In genomic region chr17:25836397-25837075, GRCm38 (mm10) we compare ENCODE assay signal across 8 mouse cellular contexts. TPM values are rescaled to one million over a fixed set of nuclear protein-coding genes. Genes with fewer than 3 reads are reported as not detected.
DNase-seq lines count a peak whose midpoint lies in the region; ATAC-seq and TF ChIP-seq lines count a peak whose summit lies in the region.

No protein-coding gene starts in this region.

- no peak for ATAC-seq in forebrain, embryonic 16.5 days
- ATAC-seq in kidney, postnatal 0 days (replicated peaks; ENCODE audit: low FRiP score, low read depth): no peak; the same call in 1 of the 2 replicates

- H3K79me2 ChIP-seq in myocyte (ENCODE audit: control insufficient read depth, insufficient read depth): peaks cover 22% of the 10 kb centered on the region

- TF ChIP-seq EP300 in ES-Bruce4 (IDR thresholded peaks at IDR 0.05; ENCODE audit: insufficient read depth, low read depth, low read length): no peak

- H3K27me3 ChIP-seq in ES-Bruce4 (ENCODE audit: control insufficient read depth, insufficient read depth, low read length, poor library complexity, severe bottlenecking) (no peaks in the 10 kb centered on the region), myocyte (ENCODE audit: control insufficient read depth, insufficient read depth, insufficient read length) (no peaks in the 10 kb centered on the region)
- no peaks in the 10 kb centered on the region for H3K27me3 ChIP-seq in forebrain, embryonic 16.5 days (replicated peaks; ENCODE audit: control insufficient read depth, insufficient read depth, low read length)
- H3K27me3 ChIP-seq in kidney, postnatal 0 days (ENCODE audit: insufficient read depth, low read length): no peaks in the 10 kb centered on the region

- WGBS in forebrain, embryonic 16.5 days: 21% methylated on average over 23 of the region's 23 CpGs
- WGBS in kidney, postnatal 0 days: 14% methylated on average over 23 of the region's 23 CpGs

- H3K36me3 ChIP-seq in ES-Bruce4 (ENCODE audit: control insufficient read depth, insufficient read depth, low read length, poor library complexity, severe bottlenecking) (peaks cover 17% of the 10 kb centered on the region), myocyte (ENCODE audit: control insufficient read depth, insufficient read depth) (peaks cover 13% of the 10 kb centered on the region)
- peaks cover 22% of the 10 kb centered on the region for H3K36me3 ChIP-seq in forebrain, embryonic 16.5 days (ENCODE audit: control insufficient read depth, insufficient read depth)
- peaks cover 33% of the 10 kb centered on the region for H3K36me3 ChIP-seq in kidney, postnatal 0 days (ENCODE audit: insufficient read depth, low read length)

- no peaks in the 10 kb centered on the region for H3K9me3 ChIP-seq in ES-Bruce4 (replicated peaks; ENCODE audit: control insufficient read depth, insufficient read depth, low read length, poor library complexity, severe bottlenecking)
- no peaks in the 10 kb centered on the region for H3K9me3 ChIP-seq in forebrain, embryonic 16.5 days (ENCODE audit: control insufficient read depth, low read length)
- no peaks in the 10 kb centered on the region for H3K9me3 ChIP-seq in kidney, postnatal 0 days (replicated peaks; ENCODE audit: low read length)

- H3ac ChIP-seq in myocyte (ENCODE audit: control insufficient read depth, insufficient read length): no peak overlapping the region

- DNase-seq in cerebellum, postnatal 25 days: peak; percentile 59 to 61
- DNase-seq in cerebellum, adult 11 months: no peak
- DNase-seq in kidney, postnatal 0 days (ENCODE audit: low spot score): no peak
- no peak for DNase-seq in c-Kit-positive CD71-positive TER-119-positive erythroid progenitor cells, embryonic 14.5 days (ENCODE audit: low spot score)
- no peak for DNase-seq in frontal cortex, postnatal 25 days (ENCODE audit: low spot score in 2 of 2)

- H3K27ac ChIP-seq in ES-Bruce4 (ENCODE audit: insufficient read depth, low read length): no peak overlapping the region
- H3K27ac ChIP-seq in forebrain, embryonic 16.5 days (ENCODE audit: low read length): peak overlapping the region; percentile 67
- peak overlapping the region; percentile 84 for H3K27ac ChIP-seq in kidney, postnatal 0 days

- H3K4me3 ChIP-seq in ES-Bruce4 (ENCODE audit: low read depth, low read length) (peak overlapping the region; percentile 21), myocyte (no peak overlapping the region)
- peak overlapping the region; percentile 54 for H3K4me3 ChIP-seq in forebrain, embryonic 16.5 days (replicated peaks; ENCODE audit: low read length)
- peak overlapping the region; percentile 34 for H3K4me3 ChIP-seq in kidney, postnatal 0 days (replicated peaks; ENCODE audit: low read depth, low read length)

- peaks cover 4% of the 10 kb centered on the region for H3K4me1 ChIP-seq in ES-Bruce4 (ENCODE audit: control insufficient read depth, insufficient read depth, low read length)
- peaks cover 54% of the 10 kb centered on the region for H3K4me1 ChIP-seq in forebrain, embryonic 16.5 days (replicated peaks; ENCODE audit: control insufficient read depth, insufficient read depth, low read length)
- peaks cover 40% of the 10 kb centered on the region for H3K4me1 ChIP-seq in kidney, postnatal 0 days (replicated peaks; ENCODE audit: insufficient read depth, low read length)

- peak overlapping the region; percentile 23; the same call in 1 of the 2 replicates for H3K9ac ChIP-seq in ES-Bruce4 (ENCODE audit: low read depth, poor library complexity, severe bottlenecking)
- H3K9ac ChIP-seq in forebrain, embryonic 16.5 days (replicated peaks; ENCODE audit: low read depth, low read length): peak overlapping the region; percentile 80
- peak overlapping the region; percentile 64 for H3K9ac ChIP-seq in kidney, postnatal 0 days (ENCODE audit: low read depth, low read length)

- no peak for TF ChIP-seq CTCF in ES-Bruce4 (IDR thresholded peaks at IDR 0.05; ENCODE audit: low read depth, low read length)
- no peak for TF ChIP-seq CTCF in kidney, postnatal 0 days (IDR thresholded peaks at IDR 0.05; ENCODE audit: low read depth)

- H3K4me2 ChIP-seq in forebrain, embryonic 16.5 days (ENCODE audit: low read length): peak overlapping the region; percentile 54
- H3K4me2 ChIP-seq in kidney, postnatal 0 days (ENCODE audit: low read length): peak overlapping the region; percentile 78
- no peak overlapping the region for H3K4me2 ChIP-seq in myocyte (ENCODE audit: low read depth)

- no peak for TF ChIP-seq POLR2A in ES-Bruce4 (IDR thresholded peaks at IDR 0.05; ENCODE audit: insufficient read depth, low read length)
- TF ChIP-seq POLR2A in myocyte (IDR thresholded peaks at IDR 0.05; ENCODE audit: insufficient read length, low read depth): peak; percentile 6

TF ChIP-seq in myocyte, 11 proteins besides CTCF, POLR2A, EP300 and RAD21:
- TF ChIP-seq TCF3 (IDR thresholded peaks at IDR 0.05; ENCODE audit: insufficient read length, low read depth) (no peak), TCF12 (IDR thresholded peaks at IDR 0.05; ENCODE audit: insufficient read depth, poor library complexity, severe bottlenecking) (no peak), SRF (IDR thresholded peaks at IDR 0.05; ENCODE audit: control insufficient read depth, insufficient read length, low read depth) (no peak), POLR2AphosphoS2 (IDR thresholded peaks at IDR 0.05; ENCODE audit: insufficient read length, low read depth) (no peak), MYOD1 (IDR thresholded peaks at IDR 0.05; ENCODE audit: control insufficient read depth in 1 of 3, insufficient read length in 2 of 3, low read depth in 2 of 3) (peak in 1 of 3 experiments; percentile 8)

RNA-seq across cellular contexts. Expression of gene Rhbdl1, which starts 0.6 kb away (rescaled TPM):
- polyA plus RNA-seq in ES-Bruce4 (2011; ENCODE audit: insufficient read depth, insufficient read length, low read depth, missing spikeins) (not detected in 2 replicates), myocyte (2012; fragmentation: generic; extraction: Trizol) (0.67 TPM)
- polyA plus RNA-seq in forebrain, embryonic 16.5 days (2015; fragmentation: Nextera tagmentation; extraction: Ambion mirVana): 30.7 and 42.2 TPM in 2 replicates
- polyA plus RNA-seq in kidney, postnatal 0 days (2015; fragmentation: Nextera tagmentation; extraction: Ambion mirVana): 3.7 and 3.9 TPM in 2 replicates

RNA-seq across cellular contexts. Expression of gene Stub1, which starts 3.3 kb away (rescaled TPM):
- polyA plus RNA-seq in ES-Bruce4 (2011; ENCODE audit: insufficient read depth, insufficient read length, low read depth, missing spikeins) (97.8 and 103 TPM in 2 replicates), myocyte (2012; fragmentation: generic; extraction: Trizol) (196 TPM)
- 301 and 335 TPM in 2 replicates for polyA plus RNA-seq in forebrain, embryonic 16.5 days (2015; fragmentation: Nextera tagmentation; extraction: Ambion mirVana)
- 267 and 287 TPM in 2 replicates for polyA plus RNA-seq in kidney, postnatal 0 days (2015; fragmentation: Nextera tagmentation; extraction: Ambion mirVana)

RNA-seq across cellular contexts. Expression of gene Gm20683, which starts 5.0 kb away (rescaled TPM):
- polyA plus RNA-seq in ES-Bruce4 (2011; ENCODE audit: insufficient read depth, insufficient read length, low read depth, missing spikeins) (1.4 and 2.3 TPM in 2 replicates), myocyte (2012; fragmentation: generic; extraction: Trizol) (0.67 TPM)
- polyA plus RNA-seq in forebrain, embryonic 16.5 days (2015; fragmentation: Nextera tagmentation; extraction: Ambion mirVana): 10.7 and 14.2 TPM in 2 replicates
- polyA plus RNA-seq in kidney, postnatal 0 days (2015; fragmentation: Nextera tagmentation; extraction: Ambion mirVana): 2.7 and 2.8 TPM in 2 replicates

RNA-seq across cellular contexts. Expression of gene Jmjd8, which starts 7.9 kb away (rescaled TPM):
- 13.2 and 16.7 TPM in 2 replicates for polyA plus RNA-seq in ES-Bruce4 (2011; ENCODE audit: insufficient read depth, insufficient read length, low read depth, missing spikeins)
- polyA plus RNA-seq in forebrain, embryonic 16.5 days (2015; fragmentation: Nextera tagmentation; extraction: Ambion mirVana): 68.2 and 73.9 TPM in 2 replicates
- 53.1 and 54.5 TPM in 2 replicates for polyA plus RNA-seq in kidney, postnatal 0 days (2015; fragmentation: Nextera tagmentation; extraction: Ambion mirVana)
- polyA plus RNA-seq in myocyte (2012; fragmentation: generic; extraction: Trizol): 15.5 TPM

RNA-seq across cellular contexts. Expression of gene Rhot2, which starts 8.1 kb away (rescaled TPM):
- polyA plus RNA-seq in ES-Bruce4 (2011; ENCODE audit: insufficient read depth, insufficient read length, low read depth, missing spikeins) (23.6 and 29.8 TPM in 2 replicates), myocyte (2012; fragmentation: generic; extraction: Trizol) (48.3 TPM)
- polyA plus RNA-seq in forebrain, embryonic 16.5 days (2015; fragmentation: Nextera tagmentation; extraction: Ambion mirVana): 15.8 and 20.3 TPM in 2 replicates
- 21.1 and 22.4 TPM in 2 replicates for polyA plus RNA-seq in kidney, postnatal 0 days (2015; fragmentation: Nextera tagmentation; extraction: Ambion mirVana)

Comparison
In these comparisons a context has a peak if more than half of its experiments do, and no peak if none do; other contexts are left out.
1. DNase-seq: peak in cerebellum, postnatal 25 days (2 of 2); none in cerebellum, adult 11 months (single experiment), kidney, postnatal 0 days (single experiment), c-Kit-positive CD71-positive TER-119-positive erythroid progenitor cells, embryonic 14.5 days (single experiment) and frontal cortex, postnatal 25 days (0 of 2).
2. H3K9ac ChIP-seq: peak in every context shown above with its lines; median percentile 80 in forebrain, embryonic 16.5 days; 64 in kidney, postnatal 0 days; 23 in ES-Bruce4.